Mouse (Mus musculus) myocyte (in vitro differentiated cells): ENCODE data around the gene Atp2b2.

Source experiments
- CEBPB ChIP-seq: IDR thresholded peaks from 2 replicates; pipeline ENCODE4 v1.6.1; 2011; ENCODE audit warnings: mild to moderate bottlenecking, moderate library complexity; ENCODE audit not compliant: poor library complexity, insufficient read depth, severe bottlenecking
- E2F4 ChIP-seq: IDR thresholded peaks from one replicate; pipeline ENCODE4 v1.6.1; 2011; ENCODE audit warnings: mild to moderate bottlenecking, control low read depth, moderate library complexity; ENCODE audit not compliant: insufficient read depth
- MYOD1 ChIP-seq, 3 experiments: IDR thresholded peaks; one replicate each; pipeline ENCODE4 v1.6.1; 2011; ENCODE audit warnings: control low read depth in 2 of 3, low read depth in 2 of 3, mild to moderate bottlenecking in 2 of 3, moderate library complexity in 1 of 3; ENCODE audit not compliant: insufficient read length in 2 of 3, control insufficient read depth in 1 of 3
- MYOG ChIP-seq, 3 experiments: IDR thresholded peaks; one replicate each; pipeline ENCODE4 v1.6.1; 2011; ENCODE audit warnings: control low read depth in 2 of 3, low read depth in 2 of 3, mild to moderate bottlenecking in 2 of 3; ENCODE audit not compliant: insufficient read length in 2 of 3, control insufficient read depth in 1 of 3, insufficient read depth in 1 of 3
- POLR2A ChIP-seq: IDR thresholded peaks from one replicate; pipeline ENCODE4 v1.6.1; 2011; ENCODE audit warnings: low read depth, mild to moderate bottlenecking, control low read depth, moderate library complexity; ENCODE audit not compliant: insufficient read length
- REST ChIP-seq: IDR thresholded peaks from one replicate; pipeline ENCODE4 v1.6.1; 2011; ENCODE audit warnings: mild to moderate bottlenecking, control low read depth, moderate library complexity; ENCODE audit not compliant: insufficient read depth, insufficient read length
- SRF ChIP-seq: IDR thresholded peaks from one replicate; pipeline ENCODE4 v1.6.1; 2011; ENCODE audit warnings: low read depth; ENCODE audit not compliant: control insufficient read depth, insufficient read length
- TCF12 ChIP-seq: IDR thresholded peaks from one replicate; pipeline ENCODE4 v1.6.1; 2011; ENCODE audit warnings: mild to moderate bottlenecking, control low read depth; ENCODE audit not compliant: poor library complexity, insufficient read depth, severe bottlenecking
- USF1 ChIP-seq: IDR thresholded peaks from one replicate; pipeline ENCODE4 v1.6.1; 2011; ENCODE audit warnings: low read depth, mild to moderate bottlenecking, control low read depth, moderate library complexity

- TF ChIP-seq USF1, result no peak
- TF ChIP-seq POLR2A, result no peak
- no peak for TF ChIP-seq SRF
- no peak for TF ChIP-seq MYOG (IDR thresholded peaks at IDR 0.05; ENCODE audit: control insufficient read depth in 1 of 3, insufficient read depth in 1 of 3, insufficient read length in 2 of 3, low read depth in 2 of 3)
- no peak for TF ChIP-seq E2F4
- no peak for TF ChIP-seq CEBPB
- TF ChIP-seq TCF12, result no peak
- no peak for TF ChIP-seq REST
- no peak for TF ChIP-seq MYOD1 (IDR thresholded peaks at IDR 0.05; ENCODE audit: control insufficient read depth in 1 of 3, insufficient read length in 2 of 3, low read depth in 2 of 3)
Observed at GRCm38 (mm10) chr6:113909836-113910235, 132.6 kb downstream of the Atp2b2 start.
